Mouse (Mus musculus): ENCODE data around the gene Dnaaf5.

GRCm38 (mm10) chr5:139189726-139190125 lies 39.7 kb downstream of the Dnaaf5 start:
- TF ChIP-seq TAL1 (IDR thresholded peaks at IDR 0.05; ENCODE audit: low read length) (no peak), GATA1 (IDR thresholded peaks at IDR 0.05; ENCODE audit: low read length) (no peak)

Data from erythroblast, embryonic 14.5 days (primary cell).